Mouse (Mus musculus): ENCODE results near the gene Myo1g. TPM values are rescaled to one million over a fixed set of nuclear protein-coding genes. Genes with fewer than 3 reads are reported as not detected.

Gene Myo1g
- 0.29 and 0.67 TPM in 2 replicates for polyA plus RNA-seq (2014; fragmentation: Nextera tagmentation; extraction: Ambion mirVana)

DNA sequence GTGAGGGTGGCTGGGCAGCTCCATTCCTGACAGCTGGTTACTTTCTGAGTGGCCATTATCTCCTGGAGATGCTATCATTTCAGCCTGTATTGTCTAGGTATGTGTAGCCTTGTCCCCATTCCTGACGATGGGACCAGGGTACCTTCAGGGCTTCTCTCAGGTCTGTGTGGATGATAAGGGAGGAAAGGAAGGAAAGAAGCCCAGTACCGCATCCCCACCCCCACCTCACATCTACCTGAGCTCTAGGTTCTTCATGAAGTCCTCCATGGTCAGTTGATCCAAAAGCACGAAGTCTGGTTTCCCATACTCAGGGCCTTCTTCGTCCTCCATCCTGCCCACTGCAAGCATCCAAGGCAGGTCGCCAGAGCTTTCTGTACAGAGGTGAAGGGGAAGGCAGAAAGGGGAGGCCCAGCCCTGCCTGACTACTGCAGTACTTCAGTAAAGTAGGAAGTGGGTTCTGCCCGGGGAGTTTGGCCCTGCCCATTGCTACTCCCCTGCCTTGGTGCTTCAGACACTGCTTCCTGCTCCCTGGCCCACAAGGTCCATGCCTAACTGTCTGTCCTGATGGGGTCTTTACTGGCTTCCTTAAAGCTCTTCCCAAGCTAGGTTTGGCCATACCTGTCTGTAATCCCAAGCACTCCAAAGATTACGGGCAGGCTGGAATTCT lies at the start of gene Myo1g:
TSS of gene Myo1g (minus strand) at position 459 of the 667 bp plus-strand sequence.
- Histone ChIP-seq H3K36me3 (replicated peaks; ENCODE audit: control insufficient read depth, insufficient read depth, low read depth, low read length) (peaks cover 8% of the 10 kb centered on the region), H3K4me2 (ENCODE audit: low read depth, low read length) (no peak within 1 kb of the TSS), H3K9me3 (replicated peaks; ENCODE audit: control insufficient read depth, low read length) (no peaks in the 10 kb centered on the region), H3K4me1 (ENCODE audit: control insufficient read depth, insufficient read depth, low read length) (no peaks in the 10 kb centered on the region), H3K27me3 (ENCODE audit: control insufficient read depth, insufficient read depth, low read length) (no peaks in the 10 kb centered on the region), H3K27ac (replicated peaks; ENCODE audit: low read depth, low read length) (no peak within 1 kb of the TSS), H3K4me3 (ENCODE audit: low read depth, low read length) (no peak within 1 kb of the TSS), H3K9ac (replicated peaks; ENCODE audit: low read length) (no peak within 1 kb of the TSS)
- DNase-seq (ENCODE audit: low spot score) (no peak), ATAC-seq (replicated peaks; ENCODE audit: insufficient number of reproducible peaks, low FRiP score, low TSS enrichment, low read depth) (no peak)
- 76% methylated on average over 7 of the region's 7 CpGs for WGBS

- 0 out of 2 replicates have a peak overlapping the region, but pooled peaks have one; percentile 0 for H3K27ac ChIP-seq (replicated peaks; ENCODE audit: low read depth, low read length)
- no peak overlapping the region for H3K4me2 ChIP-seq (ENCODE audit: low read depth, low read length)
- WGBS: 54% methylated on average over 3 of the region's 3 CpGs
- no peak for DNase-seq (ENCODE audit: low spot score)
- H3K4me1 ChIP-seq (ENCODE audit: control insufficient read depth, insufficient read depth, low read length): no peaks in the 10 kb centered on the region
- no peak for ATAC-seq (replicated peaks; ENCODE audit: insufficient number of reproducible peaks, low FRiP score, low TSS enrichment, low read depth)
- H3K4me3 ChIP-seq (ENCODE audit: low read depth, low read length): no peak overlapping the region
- no peak overlapping the region for H3K9ac ChIP-seq (replicated peaks; ENCODE audit: low read length)
- no peaks in the 10 kb centered on the region for H3K36me3 ChIP-seq (replicated peaks; ENCODE audit: control insufficient read depth, insufficient read depth, low read depth, low read length)
- no peaks in the 10 kb centered on the region for H3K9me3 ChIP-seq (replicated peaks; ENCODE audit: control insufficient read depth, low read length)
- H3K27me3 ChIP-seq (ENCODE audit: control insufficient read depth, insufficient read depth, low read length): no peaks in the 10 kb centered on the region
Measured at GRCm38 (mm10) chr11:6569410-6569777, 48.6 kb upstream of the Myo1g start.

- H3K4me1 ChIP-seq (ENCODE audit: control insufficient read depth, insufficient read depth, low read length): no peaks in the 10 kb centered on the region
- no peaks in the 10 kb centered on the region for H3K9me3 ChIP-seq (replicated peaks; ENCODE audit: control insufficient read depth, low read length)
- H3K9ac ChIP-seq (replicated peaks; ENCODE audit: low read length): no peak overlapping the region; the same call in 1 of the 2 replicates
- H3K4me2 ChIP-seq (ENCODE audit: low read depth, low read length): no peak overlapping the region
- 68% methylated on average over 11 of the region's 11 CpGs for WGBS
- H3K27ac ChIP-seq (replicated peaks; ENCODE audit: low read depth, low read length): 0 out of 2 replicates have a peak overlapping the region, but pooled peaks have one; percentile 0
- no peak overlapping the region for H3K4me3 ChIP-seq (ENCODE audit: low read depth, low read length)
- no peaks in the 10 kb centered on the region for H3K36me3 ChIP-seq (replicated peaks; ENCODE audit: control insufficient read depth, insufficient read depth, low read depth, low read length)
- H3K27me3 ChIP-seq (ENCODE audit: control insufficient read depth, insufficient read depth, low read length): no peaks in the 10 kb centered on the region
- no peak for DNase-seq (ENCODE audit: low spot score)
- ATAC-seq (replicated peaks; ENCODE audit: insufficient number of reproducible peaks, low FRiP score, low TSS enrichment, low read depth): 0 out of 2 replicates have a peak, but pooled peaks have one; percentile 16
Measured at GRCm38 (mm10) chr11:6568584-6569409, 48.0 kb upstream of the Myo1g start.

- Histone ChIP-seq H3K9ac (replicated peaks; ENCODE audit: low read length) (no peak overlapping the region), H3K36me3 (replicated peaks; ENCODE audit: control insufficient read depth, insufficient read depth, low read depth, low read length) (no peaks in the 10 kb centered on the region; the same call in 1 of the 2 replicates), H3K27me3 (ENCODE audit: control insufficient read depth, insufficient read depth, low read length) (no peaks in the 10 kb centered on the region), H3K27ac (replicated peaks; ENCODE audit: low read depth, low read length) (no peak overlapping the region), H3K4me3 (ENCODE audit: low read depth, low read length) (no peak overlapping the region), H3K4me2 (ENCODE audit: low read depth, low read length) (no peak overlapping the region), H3K4me1 (ENCODE audit: control insufficient read depth, insufficient read depth, low read length) (no peaks in the 10 kb centered on the region), H3K9me3 (replicated peaks; ENCODE audit: control insufficient read depth, low read length) (no peaks in the 10 kb centered on the region)
- no peak for DNase-seq (ENCODE audit: low spot score)
- 87% methylated on average over 8 of the region's 8 CpGs for WGBS
- ATAC-seq (replicated peaks; ENCODE audit: insufficient number of reproducible peaks, low FRiP score, low TSS enrichment, low read depth): no peak
Measured at GRCm38 (mm10) chr11:6567951-6568350, 47.2 kb upstream of the Myo1g start.

DNA sequence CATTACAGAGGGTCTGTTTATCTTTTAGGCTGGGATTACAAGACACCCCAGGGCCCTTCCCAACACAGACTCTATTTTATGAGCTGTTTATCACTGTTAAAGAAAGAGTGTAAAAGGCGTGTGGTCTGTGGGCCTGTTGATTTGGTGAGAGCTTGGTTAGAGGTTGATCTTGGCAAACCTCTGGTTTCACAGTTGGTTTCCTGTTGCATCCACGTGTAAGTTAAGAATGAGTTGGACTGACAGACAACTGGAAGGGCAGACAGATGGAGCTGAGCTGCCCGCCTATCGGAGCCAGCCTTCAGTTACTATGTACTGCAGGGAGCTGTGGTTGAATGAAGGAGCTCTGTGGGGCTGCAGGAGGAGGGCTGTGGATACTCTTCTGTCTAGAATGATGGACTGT lies 45.7 kb upstream of the Myo1g start:
- no peaks in the 10 kb centered on the region for H3K4me1 ChIP-seq (ENCODE audit: control insufficient read depth, insufficient read depth, low read length)
- ATAC-seq (replicated peaks; ENCODE audit: insufficient number of reproducible peaks, low FRiP score, low TSS enrichment, low read depth): no peak

DNA sequence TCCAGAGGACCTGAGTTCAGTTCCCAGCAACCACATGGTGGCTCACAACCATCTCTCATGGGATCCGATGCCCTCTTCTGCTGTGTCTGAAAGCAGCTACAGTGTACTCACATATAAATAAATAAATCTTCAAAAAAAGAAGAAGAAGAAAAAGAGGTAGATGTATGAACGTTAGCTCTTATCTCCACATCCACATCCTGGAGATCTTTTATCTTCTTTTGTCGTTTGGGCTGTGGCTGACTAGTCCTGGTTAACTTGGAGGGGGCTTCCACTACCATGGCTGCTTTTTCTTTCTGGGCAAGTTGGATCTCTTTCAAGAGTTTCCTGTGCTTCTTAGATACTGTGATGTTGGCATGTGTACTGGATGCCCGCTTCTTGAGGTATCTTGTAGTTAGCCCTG lies 42.4 kb upstream of the Myo1g start:
- 96% methylated on average over 4 of the region's 4 CpGs for WGBS
- H3K4me3 ChIP-seq (ENCODE audit: low read depth, low read length): no peak overlapping the region
- no peak overlapping the region for H3K9ac ChIP-seq (replicated peaks; ENCODE audit: low read length)
- H3K4me1 ChIP-seq (ENCODE audit: control insufficient read depth, insufficient read depth, low read length): no peaks in the 10 kb centered on the region
- no peaks in the 10 kb centered on the region; the same call in 1 of the 2 replicates for H3K36me3 ChIP-seq (replicated peaks; ENCODE audit: control insufficient read depth, insufficient read depth, low read depth, low read length)
- no peaks in the 10 kb centered on the region for H3K9me3 ChIP-seq (replicated peaks; ENCODE audit: control insufficient read depth, low read length)
- no peak overlapping the region for H3K27ac ChIP-seq (replicated peaks; ENCODE audit: low read depth, low read length)
- DNase-seq (ENCODE audit: low spot score) (no peak), ATAC-seq (replicated peaks; ENCODE audit: insufficient number of reproducible peaks, low FRiP score, low TSS enrichment, low read depth) (no peak)
- no peaks in the 10 kb centered on the region for H3K27me3 ChIP-seq (ENCODE audit: control insufficient read depth, insufficient read depth, low read length)
- no peak overlapping the region for H3K4me2 ChIP-seq (ENCODE audit: low read depth, low read length)

More for the DNA sequence above, 45.7 kb upstream of the Myo1g start:
- Histone ChIP-seq H3K9me3 (replicated peaks; ENCODE audit: control insufficient read depth, low read length) (no peaks in the 10 kb centered on the region), H3K36me3 (replicated peaks; ENCODE audit: control insufficient read depth, insufficient read depth, low read depth, low read length) (no peaks in the 10 kb centered on the region; the same call in 1 of the 2 replicates), H3K27me3 (ENCODE audit: control insufficient read depth, insufficient read depth, low read length) (no peaks in the 10 kb centered on the region), H3K4me3 (ENCODE audit: low read depth, low read length) (no peak overlapping the region), H3K27ac (replicated peaks; ENCODE audit: low read depth, low read length) (no peak overlapping the region), H3K4me2 (ENCODE audit: low read depth, low read length) (no peak overlapping the region), H3K9ac (replicated peaks; ENCODE audit: low read length) (no peak overlapping the region)
- WGBS: 84% methylated on average over 4 of the region's 4 CpGs
- DNase-seq (ENCODE audit: low spot score): no peak

DNA sequence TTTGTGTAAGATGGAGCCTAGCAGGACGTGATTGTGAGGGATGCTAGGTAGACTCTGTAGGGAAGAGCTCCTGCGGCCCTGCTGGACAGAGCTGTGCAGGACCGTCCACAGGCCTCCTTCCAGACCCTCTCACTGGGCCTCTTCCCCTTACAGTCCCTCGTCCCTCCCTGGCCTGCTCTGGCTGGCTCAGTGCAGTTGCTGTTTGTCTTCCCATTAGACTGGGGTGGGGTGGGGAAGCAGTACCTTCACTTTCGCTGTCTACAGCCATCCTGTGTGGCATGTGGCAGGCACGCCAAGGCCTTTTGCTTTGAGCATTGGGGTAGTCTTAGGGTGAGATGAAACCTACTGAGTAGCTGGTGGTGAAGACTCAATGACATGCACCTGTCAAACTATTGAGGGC lies 41.6 kb upstream of the Myo1g start:
- Histone ChIP-seq H3K4me1 (ENCODE audit: control insufficient read depth, insufficient read depth, low read length) (no peaks in the 10 kb centered on the region), H3K27me3 (ENCODE audit: control insufficient read depth, insufficient read depth, low read length) (no peaks in the 10 kb centered on the region), H3K4me3 (ENCODE audit: low read depth, low read length) (no peak overlapping the region), H3K4me2 (ENCODE audit: low read depth, low read length) (no peak overlapping the region), H3K27ac (replicated peaks; ENCODE audit: low read depth, low read length) (no peak overlapping the region), H3K9me3 (replicated peaks; ENCODE audit: control insufficient read depth, low read length) (no peaks in the 10 kb centered on the region), H3K9ac (replicated peaks; ENCODE audit: low read length) (no peak overlapping the region), H3K36me3 (replicated peaks; ENCODE audit: control insufficient read depth, insufficient read depth, low read depth, low read length) (no peaks in the 10 kb centered on the region; the same call in 1 of the 2 replicates)
- DNase-seq (ENCODE audit: low spot score) (no peak), ATAC-seq (replicated peaks; ENCODE audit: insufficient number of reproducible peaks, low FRiP score, low TSS enrichment, low read depth) (no peak)
- 87% methylated on average over 6 of the region's 6 CpGs for WGBS

DNA sequence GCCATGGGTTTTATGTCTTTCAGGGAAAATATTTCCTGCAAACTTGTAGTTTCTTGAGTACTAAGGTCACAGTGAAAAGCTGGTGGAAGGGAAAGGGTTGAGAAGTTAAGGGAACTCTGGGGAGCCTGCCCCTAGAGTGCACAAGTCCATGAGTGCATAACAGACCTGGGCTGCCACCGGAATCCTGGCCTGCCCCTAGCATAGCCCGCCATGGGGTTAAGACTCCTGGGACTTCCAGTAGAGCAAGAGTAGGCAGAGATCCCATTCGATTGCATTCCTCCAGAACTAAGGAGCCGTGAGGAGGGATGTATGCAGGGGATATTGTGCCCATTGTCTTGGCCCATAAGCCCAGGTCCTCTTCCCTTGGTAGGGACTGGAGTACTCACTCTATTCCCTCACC lies 40.7 kb upstream of the Myo1g start:
- Histone ChIP-seq H3K9me3 (replicated peaks; ENCODE audit: control insufficient read depth, low read length) (no peaks in the 10 kb centered on the region), H3K27ac (replicated peaks; ENCODE audit: low read depth, low read length) (no peak overlapping the region), H3K36me3 (replicated peaks; ENCODE audit: control insufficient read depth, insufficient read depth, low read depth, low read length) (no peaks in the 10 kb centered on the region; the same call in 1 of the 2 replicates), H3K4me2 (ENCODE audit: low read depth, low read length) (no peak overlapping the region), H3K4me1 (ENCODE audit: control insufficient read depth, insufficient read depth, low read length) (no peaks in the 10 kb centered on the region), H3K9ac (replicated peaks; ENCODE audit: low read length) (no peak overlapping the region), H3K4me3 (ENCODE audit: low read depth, low read length) (no peak overlapping the region), H3K27me3 (ENCODE audit: control insufficient read depth, insufficient read depth, low read length) (no peaks in the 10 kb centered on the region)
- ATAC-seq (replicated peaks; ENCODE audit: insufficient number of reproducible peaks, low FRiP score, low TSS enrichment, low read depth): no peak
- DNase-seq (ENCODE audit: low spot score): no peak
- 90% methylated on average over 4 of the region's 4 CpGs for WGBS

Data from embryonic facial prominence, embryonic 11.5 days (tissue).